Mouse (Mus musculus) neutrophil, adult 59 days (primary cell): ENCODE results near the gene Kcnip2. TPM values are rescaled to one million over a fixed set of nuclear protein-coding genes. Genes with fewer than 3 reads are reported as not detected.

Experiments used
- total RNA-seq, 2 experiments: library from RNA; stranded (reverse); gene quantifications; 1 replicate in 1 of 2; 2 replicates in 1 of 2; pipeline ENCODE4 v1.2.4; 2023

Gene Kcnip2
- total RNA-seq, result under 1 TPM; 0.20 to 0.55 TPM

DNA sequence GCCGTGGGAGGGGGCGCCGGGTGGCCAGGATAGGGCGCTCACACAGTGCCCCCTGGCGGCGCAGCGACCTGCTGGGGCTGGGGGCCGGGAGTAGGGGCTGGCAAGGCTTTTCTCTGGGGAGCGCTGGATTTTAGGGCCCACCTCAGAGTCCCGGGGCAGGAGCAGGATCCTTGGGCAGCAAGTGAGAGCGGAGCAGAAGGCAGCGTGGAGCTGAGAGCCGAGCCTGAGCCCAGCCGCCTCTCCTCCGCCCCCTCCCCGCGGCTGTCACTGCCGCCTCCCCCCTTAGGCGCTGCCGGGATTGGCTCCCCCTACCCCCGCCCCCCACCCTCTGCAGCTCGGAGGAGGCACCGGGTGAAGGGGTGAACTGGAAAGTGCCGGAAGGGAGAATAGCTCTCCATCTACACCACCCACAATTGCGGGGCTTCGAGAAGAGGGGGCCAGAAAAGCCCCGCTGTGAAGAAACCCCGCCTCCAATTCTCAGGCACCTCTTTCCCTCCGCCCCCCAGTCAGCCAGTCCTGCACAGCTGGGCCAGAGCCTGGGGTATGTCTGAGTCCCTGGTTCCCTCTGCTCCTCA, at the start of gene Kcnip2:
Gene Kcnip2 (minus strand): TSS at position 231 of the 575 bp plus-strand sequence.

GRCm38 (mm10) chr19:45783181-45783932, 32.5 kb downstream of the Kcnip2 start, which contains the start of gene Mgea5:
Mgea5 (minus strand) TSS chr19:45783837.

GRCm38 (mm10) chr19:45749243-45750043, 66.4 kb downstream of the Kcnip2 start, which contains the start of gene Npm3:
Npm3 (minus strand) TSS chr19:45749591.

DNA sequence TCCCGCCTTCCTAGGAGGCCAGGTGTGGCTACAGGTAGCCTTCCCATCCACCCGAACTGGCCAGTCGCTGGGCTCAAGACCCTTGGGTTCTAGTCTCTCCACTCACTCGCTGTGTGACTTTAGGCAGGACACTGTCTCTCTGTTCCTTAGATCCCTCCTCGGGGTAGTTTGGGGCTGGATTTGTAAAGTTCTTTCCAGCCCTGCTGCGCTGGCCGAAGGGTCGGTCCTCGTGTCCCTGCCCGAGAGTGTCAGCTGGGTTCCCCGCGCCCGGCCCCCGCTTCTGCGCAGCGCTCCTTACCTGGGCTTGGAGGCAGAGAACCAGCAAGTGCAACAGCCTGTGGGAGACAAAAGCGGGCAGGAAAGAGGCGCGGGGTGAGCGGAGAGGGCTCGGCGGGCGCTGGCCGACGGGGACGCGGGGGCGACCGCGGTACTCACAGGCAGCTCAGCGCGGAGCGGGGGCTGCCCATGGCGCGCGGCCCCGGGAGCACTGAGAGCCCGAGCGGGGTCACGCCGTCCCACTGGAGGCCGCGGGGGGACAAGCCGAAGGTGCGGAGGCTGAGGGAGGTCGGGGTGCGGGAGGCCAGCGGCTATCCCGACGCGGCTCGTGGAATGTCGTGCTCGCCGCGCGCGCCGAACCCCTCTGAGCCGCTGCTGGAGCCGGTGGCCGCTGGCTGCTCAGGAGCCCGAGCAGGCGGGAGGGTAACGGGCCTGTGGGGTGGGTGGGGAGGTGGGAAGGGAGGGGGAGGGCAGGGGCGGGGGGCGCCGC, 73.5 kb downstream of the Kcnip2 start, which contains the start of gene Fgf8:
Gene Fgf8 (minus strand): TSS at position 698 of the 766 bp plus-strand sequence.

Other genes starting within 250 kb of the Kcnip2 start
- 10 to 100 TPM; 36.0 to 46.2 TPM for gene Fbxw4, start 155.7 kb downstream of the Kcnip2 start, total RNA-seq
- gene Fgf8, start 73.1 kb downstream of the Kcnip2 start, total RNA-seq, result not detected
- 10 to 100 TPM; 19.1 to 22.7 TPM for gene Npm3, start 66.5 kb downstream of the Kcnip2 start, total RNA-seq
- 100 to 1,000 TPM; 187 to 198 TPM for gene Mgea5, start 32.2 kb downstream of the Kcnip2 start, total RNA-seq
- 10 to 100 TPM; 10.9 to 14.4 TPM for gene Armh3, start 182.4 kb upstream of the Kcnip2 start, total RNA-seq
- 1 to 10 TPM; 8.7 to 9.2 TPM for gene Hps6, start 187.4 kb upstream of the Kcnip2 start, total RNA-seq
- 10 to 100 TPM; 24.6 TPM for gene Pprc1, start 228.8 kb upstream of the Kcnip2 start, total RNA-seq
- gene Ldb1, start 229.2 kb upstream of the Kcnip2 start, total RNA-seq, result 10 to 100 TPM; 64.8 to 75.1 TPM